Mouse (Mus musculus): ENCODE measurements around the gene Epha6.

- TF ChIP-seq CTCF (IDR thresholded peaks at IDR 0.05) (no peak), EP300 (IDR thresholded peaks at IDR 0.05) (no peak)
Measured at GRCm38 (mm10) chr16:60392961-60393360, 212.4 kb downstream of the Epha6 start.

All from lung, postnatal 0 days (tissue).